Mouse (Mus musculus): ENCODE data around the gene Lsm5. TPM values are rescaled to one million over a fixed set of nuclear protein-coding genes. Genes with fewer than 3 reads are reported as not detected.

The Lsm5 gene
- polyA plus RNA-seq (2012; rRNA removed) = 0.67 TPM in 1 of 2 replicates, not detected in the other

GRCm38 (mm10) chr6:56703931-56704900 is at the start of gene Lsm5:
Lsm5 (minus strand) TSS chr6:56704710.

GRCm38 (mm10) chr6:56714574-56715269 is 10.2 kb upstream of the Lsm5 start, which contains the start of gene Avl9:
Avl9 (plus strand) TSS chr6:56714899.

Other genes starting within 250 kb of the Lsm5 start
- 0.61 and 1.5 TPM in 2 replicates for gene Pde1c, start 135.6 kb downstream of the Lsm5 start, polyA plus RNA-seq (2012; rRNA removed)
- 2.7 and 2.9 TPM in 2 replicates for gene Avl9, start 10.2 kb upstream of the Lsm5 start, polyA plus RNA-seq (2012; rRNA removed)
- 1.0 and 1.8 TPM in 2 replicates for gene Kbtbd2, start 93.1 kb upstream of the Lsm5 start, polyA plus RNA-seq (2012; rRNA removed)
- gene Fkbp9, start 127.3 kb upstream of the Lsm5 start, polyA plus RNA-seq (2012; rRNA removed) = 11.7 and 31.5 TPM in 2 replicates
- 2.8 TPM in 2 replicates for gene Nt5c3, start 219.2 kb upstream of the Lsm5 start, polyA plus RNA-seq (2012; rRNA removed)
- gene Vmn1r4, start 219.3 kb upstream of the Lsm5 start, polyA plus RNA-seq (2012; rRNA removed) = not detected in 2 replicates

All from stomach, adult 2 months (tissue).